Mouse (Mus musculus) limb, embryonic 14.5 days (tissue): ENCODE results near the gene Pard6b. TPM values are rescaled to one million over a fixed set of nuclear protein-coding genes. Genes with fewer than 3 reads are reported as not detected.

Experiments used
- ATAC-seq: fragments of 200-750 bp; cut with Nextera tagmentation; 2 replicates; pipeline ENCODE4 v1.8.0; 2017; ENCODE audit warnings: low read depth, moderate number of reproducible peaks, moderate TSS enrichment; ENCODE audit not compliant: low FRiP score
- DNase-seq: peaks from one replicate; pipeline ENCODE4 v3.0.0-alpha.2; 2015; ENCODE audit warnings: low spot score
- H3K27ac ChIP-seq: fragments of 300-500 bp; sonication (generic); replicated peaks from 2 replicates; pipeline ENCODE4 v1.5.1; 2014; ENCODE audit warnings: low read depth, mild to moderate bottlenecking, low read length, moderate library complexity, mixed read lengths
- H3K27me3 ChIP-seq: fragments of 300-500 bp; sonication (generic); 2 replicates; pipeline ENCODE4 v1.6.1; 2014; ENCODE audit warnings: low read length, mixed read lengths; ENCODE audit not compliant: control insufficient read depth, insufficient read depth
- H3K36me3 ChIP-seq: fragments of 300-500 bp; sonication (generic); 2 replicates; pipeline ENCODE4 v1.6.1; 2014; ENCODE audit warnings: mild to moderate bottlenecking, low read length, moderate library complexity, mixed read lengths; ENCODE audit not compliant: control insufficient read depth, insufficient read depth
- H3K4me1 ChIP-seq: fragments of 300-500 bp; sonication (generic); 2 replicates; pipeline ENCODE4 v1.6.1; 2014; ENCODE audit warnings: antibody characterized with exemption, low read length, mixed read lengths; ENCODE audit not compliant: control insufficient read depth, insufficient read depth
- H3K4me2 ChIP-seq: fragments of 300-500 bp; sonication (generic); replicated peaks from 2 replicates; pipeline ENCODE4 v1.6.1; 2014; ENCODE audit warnings: low read depth, mild to moderate bottlenecking, low read length, moderate library complexity; ENCODE audit not compliant: severe bottlenecking
- H3K4me3 ChIP-seq: fragments of 300-500 bp; sonication (generic); replicated peaks from 2 replicates; pipeline ENCODE4 v1.5.1; 2014; ENCODE audit warnings: low read length
- H3K9ac ChIP-seq: fragments of 300-500 bp; sonication (generic); 2 replicates; pipeline ENCODE4 v1.6.1; 2014; ENCODE audit warnings: mild to moderate bottlenecking, low read depth, low read length, moderate library complexity; ENCODE audit not compliant: severe bottlenecking
- H3K9me3 ChIP-seq: fragments of 300-500 bp; sonication (generic); 2 replicates; pipeline ENCODE4 v1.6.1; 2016; ENCODE audit warnings: low read length; ENCODE audit not compliant: control insufficient read depth
- POLR2A ChIP-seq: fragments of 200-500 bp; IDR thresholded peaks from 2 replicates; pipeline ENCODE4 v1.8.0; 2012; ENCODE audit warnings: inconsistent platforms, mild to moderate bottlenecking, moderate library complexity, borderline replicate concordance; ENCODE audit not compliant: insufficient read depth, insufficient read length; ENCODE audit errors: extremely low read depth
- WGBS: fragments of 180-500 bp; shearing (Covaris S2); extraction: QIAGEN DNeasy Blood & Tissue Kit; methylation state at CpG from one replicate; pipeline ENCODE4 v1.1.7; 2014; 5-methylcytosine and 5-hydroxymethylcytosine counted together
- polyA plus RNA-seq, 2 experiments: library from polyadenylated mRNA; depleted of rRNA in 1 of 2; stranded (reverse) in 1 of 2; unstranded in 1 of 2; fragments of >200 nt; fragmentation: Nextera tagmentation in 1 of 2; extraction: Ambion mirVana in 1 of 2; gene quantifications; 2 replicates each; pipeline versions ENCODE4 v1.2.1 to v1.2.3; 2012 to 2014

The Pard6b gene
- polyA plus RNA-seq, 2 experiments = 3.7 to 4.0 TPM

DNA sequence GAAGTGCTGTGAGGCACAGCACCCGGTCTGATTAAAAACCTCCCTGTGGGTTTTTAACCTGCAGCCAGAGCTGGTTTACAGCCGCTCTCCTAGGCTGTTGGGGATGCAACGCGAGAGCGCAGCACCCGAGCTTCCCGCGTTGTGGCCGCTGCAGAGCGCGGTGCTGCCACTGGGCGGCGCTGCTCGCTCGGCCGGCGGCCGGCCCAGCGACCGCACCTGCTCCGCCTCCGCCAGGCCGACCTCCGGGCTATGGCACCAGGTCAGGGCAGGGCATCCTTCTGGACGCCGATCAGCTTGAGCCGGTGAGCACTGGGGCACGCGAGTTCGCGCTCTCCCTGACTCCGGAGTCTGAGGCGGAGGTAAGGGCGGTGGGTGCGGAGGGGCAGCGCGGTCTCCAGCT lies 36.3 kb downstream of the Pard6b start:
- Histone ChIP-seq H3K4me3 (peak overlapping the region; percentile 39), H3K36me3 (no peaks in the 10 kb centered on the region), H3K9me3 (no peaks in the 10 kb centered on the region), H3K9ac (peak overlapping the region; percentile 63), H3K27me3 (no peaks in the 10 kb centered on the region), H3K4me1 (peaks cover 21% of the 10 kb centered on the region), H3K4me2 (peak overlapping the region; percentile 85), H3K27ac (no peak overlapping the region)
- WGBS = under 1% methylated on average over 37 of the region's 37 CpGs
- DNase-seq = peak; percentile 42
- TF ChIP-seq POLR2A = no peak
- peak; percentile 75; the same call in 1 of the 2 replicates for ATAC-seq

DNA sequence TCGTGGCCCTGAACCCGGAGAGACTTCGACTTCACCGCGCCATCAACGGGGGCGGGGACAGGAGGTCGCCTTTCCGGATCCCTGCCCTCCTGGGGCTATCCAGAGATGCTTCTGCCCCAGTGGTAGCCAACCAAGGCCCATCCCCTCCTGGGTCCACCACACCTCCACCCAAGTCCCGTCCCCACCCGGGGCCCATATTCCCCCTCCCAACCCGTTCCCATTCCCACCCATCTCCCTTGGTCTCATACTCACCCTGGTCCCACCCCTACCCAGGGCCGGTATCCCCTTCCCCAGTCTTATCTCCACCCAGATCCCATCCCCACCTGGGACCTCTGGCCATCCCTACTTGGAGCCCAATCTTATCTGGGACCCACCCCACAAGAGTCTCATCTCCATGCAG lies 36.7 kb downstream of the Pard6b start:
- Histone ChIP-seq H3K36me3 (no peaks in the 10 kb centered on the region), H3K27ac (no peak overlapping the region), H3K9me3 (no peaks in the 10 kb centered on the region), H3K27me3 (no peaks in the 10 kb centered on the region), H3K4me1 (peaks cover 21% of the 10 kb centered on the region), H3K4me3 (peak overlapping the region; percentile 39), H3K9ac (peak overlapping the region; percentile 63), H3K4me2 (peak overlapping the region; percentile 85)
- DNase-seq = no peak
- ATAC-seq = 0 out of 2 replicates have a peak, but pooled peaks have one; percentile 2
- no peak for TF ChIP-seq POLR2A
- WGBS = 2% methylated on average over 9 of the region's 13 CpGs

DNA sequence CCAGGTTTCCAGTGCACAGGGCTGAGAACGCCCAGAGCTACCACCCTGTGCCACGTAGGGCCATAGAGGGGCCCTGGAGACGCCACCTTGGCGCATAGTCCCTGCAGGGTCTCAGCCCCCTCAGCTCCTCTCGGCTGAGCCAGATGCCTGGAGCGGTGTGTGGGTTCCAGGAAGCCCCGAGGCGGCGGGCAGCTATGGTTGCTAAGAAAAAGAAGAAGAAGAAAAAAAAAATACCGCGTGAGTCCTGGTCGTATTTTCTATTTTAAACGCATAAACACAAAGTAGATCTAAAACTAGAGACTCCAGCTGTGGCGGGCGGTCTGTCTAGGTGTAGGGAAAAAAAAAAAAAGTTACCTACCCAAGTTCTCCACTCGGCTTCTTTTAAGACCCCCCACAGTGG lies 37.2 kb downstream of the Pard6b start:
- Histone ChIP-seq H3K27ac (no peak overlapping the region), H3K9me3 (no peaks in the 10 kb centered on the region), H3K4me1 (peaks cover 21% of the 10 kb centered on the region), H3K4me3 (no peak overlapping the region), H3K9ac (no peak overlapping the region), H3K4me2 (peak overlapping the region; percentile 85; the same call in 1 of the 2 replicates), H3K36me3 (no peaks in the 10 kb centered on the region), H3K27me3 (no peaks in the 10 kb centered on the region)
- no peak for TF ChIP-seq POLR2A
- no peak for DNase-seq
- no peak for ATAC-seq
- WGBS = 32% methylated on average over 16 of the region's 16 CpGs

DNA sequence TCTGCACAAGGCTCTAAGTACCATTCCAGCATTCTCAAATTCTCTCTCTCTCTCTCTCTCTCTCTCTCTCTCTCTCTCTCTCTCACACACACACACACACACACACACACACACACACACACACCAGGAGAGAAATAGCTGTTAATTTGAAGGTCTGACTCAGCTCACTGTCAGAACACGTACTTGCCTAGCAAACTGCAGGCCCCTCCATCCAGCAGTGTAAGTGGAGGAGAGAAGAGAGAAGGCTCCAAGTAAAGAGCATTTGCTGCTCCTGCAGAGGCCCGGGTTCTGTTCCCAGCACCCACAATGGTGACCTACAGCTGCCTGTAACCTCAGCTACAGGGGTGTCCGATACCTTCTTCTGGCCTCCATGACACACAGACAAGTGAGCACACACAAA lies 37.7 kb downstream of the Pard6b start:
- DNase-seq (no peak), ATAC-seq (no peak)
- 73% methylated on average over 3 of the region's 3 CpGs for WGBS
- Histone ChIP-seq H3K4me3 (no peak overlapping the region), H3K4me1 (peaks cover 21% of the 10 kb centered on the region), H3K27ac (no peak overlapping the region), H3K9me3 (no peaks in the 10 kb centered on the region), H3K36me3 (no peaks in the 10 kb centered on the region), H3K4me2 (no peak overlapping the region), H3K9ac (no peak overlapping the region), H3K27me3 (no peaks in the 10 kb centered on the region)
- no peak for TF ChIP-seq POLR2A

DNA sequence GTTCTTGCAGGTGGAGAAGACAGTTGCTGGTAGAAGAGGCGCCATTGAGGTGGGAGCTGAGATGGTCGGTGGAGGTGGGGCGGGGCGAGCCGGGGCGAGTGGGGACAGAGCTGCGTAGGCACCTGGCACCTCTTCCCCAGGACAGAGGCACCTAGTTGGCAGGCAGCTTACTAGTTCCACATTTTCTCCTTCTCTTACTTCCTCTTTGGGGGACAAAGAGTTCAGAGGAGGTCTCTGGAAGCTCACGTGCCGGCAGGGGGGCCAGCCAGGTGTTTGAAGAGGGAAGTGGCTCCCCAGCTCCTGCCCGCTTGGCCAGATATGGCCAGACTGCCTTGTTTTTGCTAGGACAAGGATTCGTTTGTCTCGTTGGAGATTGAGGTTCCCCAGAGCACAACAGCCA lies 38.3 kb downstream of the Pard6b start:
- Histone ChIP-seq H3K27me3 (no peaks in the 10 kb centered on the region), H3K4me2 (no peak overlapping the region), H3K9me3 (no peaks in the 10 kb centered on the region), H3K4me1 (peaks cover 21% of the 10 kb centered on the region), H3K9ac (no peak overlapping the region), H3K27ac (no peak overlapping the region), H3K4me3 (no peak overlapping the region), H3K36me3 (no peaks in the 10 kb centered on the region)
- ATAC-seq (no peak), DNase-seq (no peak)
- WGBS = 71% methylated on average over 12 of the region's 12 CpGs
- TF ChIP-seq POLR2A = no peak

DNA sequence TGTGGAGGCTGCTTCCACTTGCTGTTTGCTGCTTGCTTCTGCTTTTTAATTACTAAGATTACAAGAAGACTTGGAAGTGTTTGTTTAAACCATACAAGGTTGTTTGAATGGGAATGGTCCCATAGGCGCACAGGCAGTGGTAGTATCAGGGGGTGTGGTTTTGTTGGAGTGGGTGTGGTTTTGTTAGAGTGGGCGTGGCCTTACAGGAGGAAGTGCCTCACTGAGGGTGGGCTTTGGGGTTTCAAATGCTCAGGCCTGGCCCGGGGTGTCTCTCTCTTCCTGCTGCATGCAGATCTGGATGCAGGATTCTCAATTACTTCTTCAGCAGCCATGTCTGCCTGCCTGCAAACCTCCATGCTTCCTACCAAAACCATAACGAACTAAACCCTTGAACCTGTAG lies 40.1 kb downstream of the Pard6b start:
- no peak overlapping the region for H3K4me3 ChIP-seq
- no peak overlapping the region for H3K4me2 ChIP-seq
- H3K9me3 ChIP-seq = no peaks in the 10 kb centered on the region
- H3K27ac ChIP-seq = no peak overlapping the region
- H3K9ac ChIP-seq = no peak overlapping the region
- no peak for DNase-seq
- no peaks in the 10 kb centered on the region for H3K36me3 ChIP-seq
- ATAC-seq = no peak
- peaks cover 9% of the 10 kb centered on the region for H3K4me1 ChIP-seq
- H3K27me3 ChIP-seq = no peaks in the 10 kb centered on the region
- WGBS = 77% methylated on average over 4 of the region's 4 CpGs
- TF ChIP-seq POLR2A = no peak
